Mouse (Mus musculus) stomach, adult 2 months (tissue): ENCODE measurements around the gene Stk16. TPM values are rescaled to one million over a fixed set of nuclear protein-coding genes. Genes with fewer than 3 reads are reported as not detected.

Experiments used
- polyA plus RNA-seq: library from polyadenylated mRNA; depleted of rRNA; stranded (reverse); fragments of >200 nt; gene quantifications from 2 replicates; pipeline ENCODE4 v1.2.3, GENCODE M21; 2012; rRNA removed

Gene Stk16
- 117 and 123 TPM in 2 replicates for polyA plus RNA-seq

GRCm38 (mm10) chr1:75210136-75211087 is at the start of gene Stk16, which contains the start of gene Glb1l:
Gene Stk16 (plus strand): TSS chr1:75210838.
Gene Glb1l (minus strand): TSS chr1:75210813.

DNA sequence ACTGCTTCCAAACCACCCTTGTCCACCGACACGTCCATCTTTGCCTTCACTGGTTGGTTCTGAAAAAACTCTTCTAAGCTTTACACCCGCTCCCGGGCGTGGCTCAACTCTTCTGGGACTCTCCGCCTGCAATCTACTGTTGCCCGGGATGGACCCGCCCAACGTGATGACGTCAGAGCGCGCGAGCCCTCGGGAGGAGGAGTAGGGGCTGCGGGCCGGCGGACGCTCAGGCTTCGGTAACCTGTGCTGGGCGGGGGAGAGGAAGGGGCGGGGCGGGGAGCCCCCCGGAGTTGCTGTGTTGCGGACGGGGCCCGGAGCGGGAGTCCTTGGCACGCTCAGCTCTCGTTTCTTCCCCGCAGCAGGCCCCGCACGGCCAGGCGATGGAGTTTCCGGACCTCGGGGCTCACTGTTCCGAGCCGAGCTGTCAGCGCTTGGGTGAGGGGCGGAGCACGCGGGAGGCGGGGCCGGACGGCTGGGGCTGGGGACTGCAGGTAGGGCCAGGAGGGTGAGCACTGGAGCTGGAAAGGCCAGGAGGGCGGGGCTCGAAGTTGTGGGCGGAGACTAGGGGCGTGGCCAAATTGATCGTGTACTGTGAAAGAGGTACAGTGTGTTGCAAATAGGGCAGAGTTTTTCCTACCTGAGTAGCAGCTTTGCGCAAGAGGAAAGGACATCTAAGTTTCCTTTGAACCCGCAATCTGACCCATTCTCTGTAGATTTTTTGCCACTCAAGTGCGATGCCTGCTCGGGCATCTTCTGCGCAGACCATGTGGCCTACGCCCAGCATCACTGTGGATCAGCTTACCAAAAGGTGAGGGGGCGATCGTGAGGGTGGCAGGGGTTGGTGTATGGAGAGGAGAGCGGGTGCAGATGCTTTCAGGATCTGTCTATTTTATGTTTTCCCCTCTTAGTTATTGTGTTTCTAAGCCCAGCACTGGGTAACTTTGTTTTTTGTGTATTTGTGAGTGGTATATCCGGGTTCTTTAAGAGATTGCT is 41.9 kb upstream of the Stk16 start, which contains the start of gene Zfand2b:
Zfand2b (plus strand) TSS at position 175 of the 993 bp plus-strand sequence.

DNA sequence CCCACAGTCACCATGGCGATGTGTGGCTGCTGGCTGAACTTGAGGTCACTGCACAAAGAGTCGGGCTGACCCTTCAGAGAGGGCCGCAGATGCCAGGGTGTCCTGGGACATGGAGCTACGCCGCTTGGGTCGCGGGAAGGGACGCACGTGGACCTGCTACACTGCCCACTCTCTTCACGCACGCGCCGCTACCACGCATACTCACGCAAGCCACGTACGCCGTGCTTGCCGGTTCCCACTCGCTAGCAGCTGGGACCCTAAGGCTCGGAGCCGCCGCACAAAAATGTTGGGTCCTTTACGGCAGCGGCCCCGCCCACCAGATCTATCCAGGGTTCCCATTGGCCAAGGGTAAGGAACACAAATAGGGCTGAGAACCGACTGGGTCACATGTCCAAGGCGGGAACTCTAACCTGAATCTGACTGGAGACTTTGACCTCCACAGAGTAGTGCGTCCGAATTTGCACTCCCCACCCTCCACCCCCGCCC is 30.5 kb upstream of the Stk16 start, which contains the start of gene Abcb6:
Abcb6 (minus strand) TSS at position 288 of the 486 bp plus-strand sequence.

GRCm38 (mm10) chr1:75191622-75192402 is 18.8 kb upstream of the Stk16 start, which contains the start of the genes Ankzf1 and Atg9a:
Gene Ankzf1 (plus strand): TSS chr1:75192151.
Gene Atg9a (minus strand): TSS chr1:75192196.

GRCm38 (mm10) chr1:75219531-75219930 is 8.9 kb downstream of the Stk16 start, which contains the start of gene Tuba4a:
Gene Tuba4a (minus strand): TSS chr1:75219865.

DNA sequence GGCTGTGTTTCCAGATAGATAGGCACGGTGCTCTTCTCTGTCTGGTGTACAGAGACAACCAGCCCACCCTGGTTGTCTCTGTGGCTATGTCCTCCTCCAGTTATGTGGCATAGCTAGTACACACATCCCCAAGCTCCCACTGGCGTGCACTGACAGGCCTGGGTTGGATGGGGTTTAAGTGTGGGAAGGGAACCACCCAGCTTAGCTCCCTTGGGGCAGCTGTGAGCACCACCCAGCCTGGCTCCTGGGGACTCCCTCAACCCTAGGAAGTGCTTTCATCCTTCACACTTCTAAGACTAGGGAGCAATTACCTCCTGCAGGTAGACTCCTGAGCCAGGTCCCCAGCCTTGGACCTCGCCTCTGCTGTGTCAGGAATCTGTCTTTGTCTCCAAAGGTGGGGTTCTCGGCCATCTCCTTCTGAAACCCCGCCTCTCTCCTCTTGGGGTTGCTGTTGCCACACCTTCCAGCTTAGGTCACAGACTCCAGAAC is 21.1 kb downstream of the Stk16 start, which contains the start of gene A630095N17Rik:
A630095N17Rik (minus strand) TSS at position 439 of the 489 bp plus-strand sequence.

DNA sequence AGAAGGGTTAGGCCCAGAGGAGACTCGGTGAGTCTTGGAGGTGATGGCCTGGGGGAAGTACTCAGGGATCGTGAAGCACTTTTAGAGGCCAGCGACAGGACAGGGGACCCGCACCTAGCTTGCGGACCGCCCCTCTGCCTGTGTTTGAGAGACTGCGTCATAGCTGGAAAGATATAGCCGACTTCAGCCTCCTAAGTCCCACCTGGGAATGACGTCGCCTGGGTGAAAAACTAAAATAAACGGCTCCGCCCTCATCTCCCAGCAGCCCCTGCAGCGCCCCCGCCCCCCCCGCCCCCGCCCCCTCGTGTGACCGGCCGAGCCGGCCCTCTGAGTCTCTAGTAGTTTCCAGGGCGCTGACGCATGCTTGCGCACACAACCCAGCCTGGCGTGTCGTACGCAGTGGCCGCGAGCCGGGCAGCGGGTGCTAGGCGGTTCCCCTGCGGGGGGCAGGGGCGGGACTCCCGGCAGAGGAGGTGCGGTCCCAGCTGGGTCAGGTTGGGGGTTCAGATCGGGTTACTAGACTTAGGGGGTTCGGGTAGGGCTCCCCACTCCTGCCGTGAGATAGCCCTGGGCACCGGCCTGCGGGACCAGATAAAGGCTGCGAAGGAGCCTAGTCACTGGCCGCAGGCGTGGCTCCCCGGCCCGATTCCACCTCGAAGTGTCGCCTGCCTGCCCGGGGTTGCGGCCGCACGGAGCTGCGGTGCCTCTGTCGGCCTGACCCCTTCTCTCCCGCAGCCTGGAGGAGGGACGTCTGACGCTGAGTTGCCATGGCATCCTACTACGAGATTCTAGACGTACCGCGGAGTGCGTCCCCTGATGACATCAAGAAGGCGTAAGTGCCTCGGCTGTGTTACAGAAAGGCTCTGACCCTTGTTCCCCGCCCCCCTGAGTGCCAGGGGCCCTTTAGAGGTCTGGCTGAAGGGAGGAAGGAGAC is 25.7 kb downstream of the Stk16 start, which contains the start of gene Dnajb2:
Dnajb2 (plus strand) TSS at position 290 of the 934 bp plus-strand sequence.

GRCm38 (mm10) chr1:75264091-75264880 is 53.6 kb downstream of the Stk16 start, which contains the start of gene Ptprn:
Gene Ptprn (minus strand): TSS chr1:75264502.

Other genes with a start within 250 kb of the Stk16 start
- 1.4 and 1.6 TPM in 2 replicates for gene Nhej1, start 85.6 kb upstream of the Stk16 start, polyA plus RNA-seq
- 9.6 and 9.8 TPM in 2 replicates for gene Slc23a3, start 76.9 kb upstream of the Stk16 start, polyA plus RNA-seq
- gene Cnppd1, start 68.1 kb upstream of the Stk16 start, polyA plus RNA-seq: 31.3 and 32.1 TPM in 2 replicates
- 47.6 and 50.4 TPM in 2 replicates for gene Retreg2, start 68.1 kb upstream of the Stk16 start, polyA plus RNA-seq
- gene Zfand2b, start 42.2 kb upstream of the Stk16 start, polyA plus RNA-seq: 44.4 and 49.7 TPM in 2 replicates
- gene Abcb6, start 30.4 kb upstream of the Stk16 start, polyA plus RNA-seq: 21.4 and 25.5 TPM in 2 replicates
- 6.0 and 8.2 TPM in 2 replicates for gene Ankzf1, start 18.7 kb upstream of the Stk16 start, polyA plus RNA-seq
- 38.9 TPM in 2 replicates for gene Atg9a, start 18.6 kb upstream of the Stk16 start, polyA plus RNA-seq
- gene Glb1l, start within 50 bp of the Stk16 start, polyA plus RNA-seq: 1.3 and 1.7 TPM in 2 replicates
- gene Tuba4a, start 9.0 kb downstream of the Stk16 start, polyA plus RNA-seq: 127 and 134 TPM in 2 replicates
- gene A630095N17Rik, start 21.3 kb downstream of the Stk16 start, polyA plus RNA-seq: not detected in 2 replicates
- gene Dnajb2, start 25.6 kb downstream of the Stk16 start, polyA plus RNA-seq: 21.5 and 25.7 TPM in 2 replicates
- 4.7 and 4.9 TPM in 2 replicates for gene Ptprn, start 53.7 kb downstream of the Stk16 start, polyA plus RNA-seq
- gene Resp18, start 67.6 kb downstream of the Stk16 start, polyA plus RNA-seq: 7.9 and 12.7 TPM in 2 replicates
- gene Dnpep, start 107.2 kb downstream of the Stk16 start, polyA plus RNA-seq: 66.8 and 78.7 TPM in 2 replicates
- gene Des, start 149.5 kb downstream of the Stk16 start, polyA plus RNA-seq: 377 and 872 TPM in 2 replicates
- 59.2 and 90.1 TPM in 2 replicates for gene Speg, start 164.5 kb downstream of the Stk16 start, polyA plus RNA-seq
- gene Gmppa, start 225.1 kb downstream of the Stk16 start, polyA plus RNA-seq: 121 and 122 TPM in 2 replicates
- 0.06 TPM in 1 of 2 replicates, not detected in the other for gene Asic4, start 239.6 kb downstream of the Stk16 start, polyA plus RNA-seq